Mouse (Mus musculus): ENCODE results near the gene Ccdc28b. TPM values are rescaled to one million over a fixed set of nuclear protein-coding genes. Genes with fewer than 3 reads are reported as not detected.

Gene Ccdc28b
- total RNA-seq, 2 experiments from 2014 or later: 53.6 to 55.5 TPM

DNA sequence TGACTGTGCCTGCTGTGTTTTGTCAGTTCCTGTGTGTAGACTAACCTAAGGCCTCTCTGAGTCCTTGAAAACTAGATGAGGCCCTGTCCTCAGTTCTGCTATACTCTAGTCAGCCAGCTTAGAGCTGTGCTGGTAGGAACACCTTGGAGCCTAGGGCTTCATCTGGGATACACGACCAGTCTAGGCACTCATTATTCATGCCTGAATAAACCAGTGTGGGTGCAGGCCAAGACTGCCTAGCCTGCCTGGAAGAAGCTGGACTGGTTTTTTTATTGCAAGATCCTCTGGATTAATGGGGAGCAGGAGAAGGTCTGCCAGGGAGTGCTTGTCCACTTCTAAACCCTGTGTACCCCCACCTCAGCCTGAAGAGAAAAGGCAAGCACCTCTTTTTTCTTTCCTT, 36.8 kb downstream of the Ccdc28b start:
- ATAC-seq (replicated peaks; ENCODE audit: poor library complexity): no peak

GRCm38 (mm10) chr4:129585773-129586172, 38.0 kb downstream of the Ccdc28b start:
- no peak for ATAC-seq (replicated peaks; ENCODE audit: poor library complexity)

GRCm38 (mm10) chr4:129584884-129585608, 38.7 kb downstream of the Ccdc28b start:
- peak; percentile 84 for ATAC-seq (replicated peaks; ENCODE audit: poor library complexity)

GRCm38 (mm10) chr4:129584370-129584769, 39.4 kb downstream of the Ccdc28b start:
- no peak for ATAC-seq (replicated peaks; ENCODE audit: poor library complexity)

- no peak for ATAC-seq (replicated peaks; ENCODE audit: poor library complexity)
These were observed 41.5 kb downstream of the Ccdc28b start for GRCm38 (mm10) chr4:129582251-129582650.

DNA sequence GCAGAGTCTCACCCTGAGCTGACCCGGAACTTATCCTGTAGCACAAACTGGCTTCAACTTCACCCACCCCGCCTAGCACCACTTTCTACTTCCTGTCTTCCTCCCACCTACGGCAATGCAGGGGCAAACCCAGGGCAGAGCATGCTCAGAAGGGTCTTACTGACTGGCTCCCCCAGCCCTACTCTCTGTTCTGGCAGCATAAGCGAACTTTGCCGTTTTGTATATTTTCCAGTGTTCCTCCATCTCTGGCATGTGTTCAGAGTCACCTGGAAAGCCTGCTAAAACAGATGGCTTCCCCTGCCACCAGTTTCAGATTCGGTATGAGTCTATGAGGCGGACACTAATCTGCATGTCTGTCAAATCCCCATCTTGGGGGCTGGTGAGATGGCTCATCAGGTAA, 43.4 kb downstream of the Ccdc28b start:
- no peak for ATAC-seq (replicated peaks; ENCODE audit: poor library complexity)

GRCm38 (mm10) chr4:129578466-129578865, 45.3 kb downstream of the Ccdc28b start, which contains the start of gene Fam167b:
Gene Fam167b (minus strand): TSS chr4:129578549.
- no peak for ATAC-seq (replicated peaks; ENCODE audit: poor library complexity)

DNA sequence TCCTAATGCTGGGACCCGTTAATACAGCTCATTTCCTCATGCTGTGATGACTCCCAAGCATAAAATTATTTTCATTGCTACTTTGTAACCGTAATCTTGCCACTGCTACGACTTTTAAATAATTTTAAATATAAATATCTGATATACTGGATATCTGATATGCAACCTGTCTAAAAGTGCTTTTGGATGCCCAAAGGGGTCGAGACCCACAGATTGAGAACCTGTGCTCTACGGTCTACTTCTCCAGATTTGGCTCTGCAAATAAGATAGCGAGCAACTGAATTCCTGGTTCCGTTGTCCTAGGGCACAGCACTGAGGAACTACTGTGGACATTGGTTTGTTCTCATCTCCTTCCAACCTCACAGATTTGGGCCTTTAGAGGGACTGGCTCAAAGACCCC, 46.1 kb downstream of the Ccdc28b start:
- no peak for ATAC-seq (replicated peaks; ENCODE audit: poor library complexity)

DNA sequence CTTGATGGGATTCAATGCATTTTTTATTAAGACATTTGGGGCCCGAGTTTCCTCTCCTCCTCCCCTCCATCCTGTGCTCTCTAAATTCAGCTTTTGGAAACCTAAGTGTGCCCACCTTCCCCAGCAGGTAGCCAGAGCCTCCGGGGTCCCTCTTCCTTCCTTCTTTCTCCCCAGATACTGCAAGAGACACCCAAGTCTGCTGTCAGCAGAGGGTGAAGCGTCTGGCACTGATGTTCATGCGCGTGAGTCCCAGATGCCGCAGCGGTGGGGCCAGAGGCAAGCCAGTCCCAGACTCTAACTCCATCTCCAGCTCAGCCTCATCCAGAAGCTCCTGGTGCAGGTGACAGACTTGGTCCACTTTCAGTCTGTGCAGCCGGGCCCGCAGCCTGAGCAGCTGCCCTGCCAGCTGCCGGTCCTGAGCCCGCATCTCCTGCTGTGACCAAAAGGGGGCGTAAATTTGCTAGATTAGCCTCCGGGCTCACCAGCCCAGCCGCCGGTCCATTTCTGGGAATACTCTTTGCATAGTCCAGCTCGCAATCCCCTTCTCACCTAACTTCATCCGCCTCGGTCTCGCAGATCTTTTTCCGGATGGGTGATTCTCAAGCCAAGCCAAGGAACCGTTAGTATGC, 46.8 kb downstream of the Ccdc28b start:
- ATAC-seq (replicated peaks; ENCODE audit: poor library complexity): peak; percentile 71

- peak; percentile 73 for ATAC-seq (replicated peaks; ENCODE audit: poor library complexity)
These were observed 48.4 kb downstream of the Ccdc28b start for GRCm38 (mm10) chr4:129575171-129575844.

GRCm38 (mm10) chr4:129573430-129573829, 50.3 kb downstream of the Ccdc28b start, which contains the start of gene Lck:
Gene Lck (minus strand): TSS chr4:129573641.
- no peak for ATAC-seq (replicated peaks; ENCODE audit: poor library complexity)

- no peak for ATAC-seq (replicated peaks; ENCODE audit: poor library complexity)
These were observed 50.7 kb downstream of the Ccdc28b start for GRCm38 (mm10) chr4:129573093-129573370.

GRCm38 (mm10) chr4:129572236-129573092, 51.3 kb downstream of the Ccdc28b start:
- ATAC-seq (replicated peaks; ENCODE audit: poor library complexity): no peak

DNA sequence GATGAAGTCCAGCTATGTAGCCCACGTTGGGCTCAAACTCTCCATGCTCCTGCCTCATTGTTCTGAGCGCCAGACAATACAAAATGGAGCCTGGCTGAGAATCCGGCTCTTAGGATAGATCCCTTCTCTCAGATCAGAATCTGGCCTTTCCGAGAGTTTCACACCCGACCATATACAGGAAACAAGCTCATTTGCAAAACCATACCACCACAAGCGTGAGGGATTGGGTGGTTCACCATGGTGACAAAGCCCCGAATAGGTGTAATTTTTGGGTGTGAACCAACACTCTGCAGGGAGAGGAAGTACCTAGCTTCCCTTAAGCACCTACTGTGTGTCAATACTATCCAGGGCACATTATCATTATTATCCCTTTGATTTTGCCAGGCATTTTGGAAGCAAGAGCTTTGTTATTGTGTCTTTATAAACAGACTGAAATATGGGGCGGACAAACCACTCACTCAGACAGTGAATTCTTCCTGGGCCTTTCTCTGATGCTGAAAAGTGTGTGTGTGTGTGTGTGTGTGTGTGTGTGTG, 52.1 kb downstream of the Ccdc28b start:
- no peak for ATAC-seq (replicated peaks; ENCODE audit: poor library complexity)

DNA sequence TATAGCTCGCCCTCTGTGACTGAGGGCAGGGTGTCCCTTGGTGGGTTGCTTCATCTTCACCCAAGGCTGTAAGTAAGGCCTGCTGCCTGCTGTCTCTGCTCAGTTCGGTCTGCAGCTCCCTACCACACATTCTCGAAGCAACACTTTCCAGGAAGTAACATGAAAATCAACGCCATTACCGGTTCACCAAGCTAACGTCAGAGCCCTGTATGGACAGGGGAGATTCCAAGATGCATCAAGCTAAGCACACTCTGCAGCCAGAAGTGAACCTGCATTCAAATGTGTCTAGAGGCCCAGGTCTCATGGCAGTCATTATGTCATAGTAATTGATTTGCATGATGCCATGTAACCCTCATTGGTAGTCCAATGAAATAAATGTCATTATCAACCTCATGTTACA, 53.7 kb downstream of the Ccdc28b start:
- no peak for ATAC-seq (replicated peaks; ENCODE audit: poor library complexity)

Other genes with a start within 250 kb of the Ccdc28b start
- 2.1 and 2.6 TPM in 2 replicates for gene Zbtb8a, start 245.8 kb downstream of the Ccdc28b start, total RNA-seq (2015)
- gene Zbtb8a, start 245.8 kb downstream of the Ccdc28b start, total RNA-seq (2017): 5.4 and 7.3 TPM in 2 replicates
- not detected in 2 replicates for gene Zbtb8b, start 183.1 kb downstream of the Ccdc28b start, total RNA-seq (2015)
- gene Zbtb8b, start 183.1 kb downstream of the Ccdc28b start, total RNA-seq (2017): not detected in 2 replicates
- 14.4 and 14.6 TPM in 2 replicates for gene Bsdc1, start 162.4 kb downstream of the Ccdc28b start, total RNA-seq (2015)
- gene Bsdc1, start 162.4 kb downstream of the Ccdc28b start, total RNA-seq (2017): 23.1 and 24.8 TPM in 2 replicates
- not detected in 2 replicates for gene Tssk3, start 132.9 kb downstream of the Ccdc28b start, total RNA-seq (2015)
- not detected in 2 replicates for gene Tssk3, start 132.9 kb downstream of the Ccdc28b start, total RNA-seq (2017)
- gene Fam229a, start 132.8 kb downstream of the Ccdc28b start, total RNA-seq (2015): not detected in 2 replicates
- gene Fam229a, start 132.8 kb downstream of the Ccdc28b start, total RNA-seq (2017): not detected in 2 replicates
- 56.8 and 62.3 TPM in 2 replicates for gene Marcksl1, start 110.4 kb downstream of the Ccdc28b start, total RNA-seq (2015)
- 37.5 and 43.9 TPM in 2 replicates for gene Marcksl1, start 110.4 kb downstream of the Ccdc28b start, total RNA-seq (2017)
- 114 and 119 TPM in 2 replicates for gene Hdac1, start 81.2 kb downstream of the Ccdc28b start, total RNA-seq (2015)
- gene Hdac1, start 81.2 kb downstream of the Ccdc28b start, total RNA-seq (2017): 58.5 and 79.7 TPM in 2 replicates
- gene Lck, start 50.3 kb downstream of the Ccdc28b start, total RNA-seq (2015): 1.2 and 2.7 TPM in 2 replicates
- 3.5 and 4.4 TPM in 2 replicates for gene Lck, start 50.3 kb downstream of the Ccdc28b start, total RNA-seq (2017)
- gene Fam167b, start 45.4 kb downstream of the Ccdc28b start, total RNA-seq (2015): not detected in 2 replicates
- not detected in 2 replicates for gene Fam167b, start 45.4 kb downstream of the Ccdc28b start, total RNA-seq (2017)
- gene Eif3i, start 23.3 kb downstream of the Ccdc28b start, total RNA-seq (2015): 405 and 434 TPM in 2 replicates
- 298 and 336 TPM in 2 replicates for gene Eif3i, start 23.3 kb downstream of the Ccdc28b start, total RNA-seq (2017)
- gene Tmem234, start 23.3 kb downstream of the Ccdc28b start, total RNA-seq (2015): 97.2 and 104 TPM in 2 replicates
- gene Tmem234, start 23.3 kb downstream of the Ccdc28b start, total RNA-seq (2017): 100 and 123 TPM in 2 replicates
- gene Dcdc2b, start 9.7 kb downstream of the Ccdc28b start, total RNA-seq (2015): 1.3 TPM in 1 of 2 replicates, not detected in the other
- 0.81 TPM in 1 of 2 replicates, not detected in the other for gene Dcdc2b, start 9.7 kb downstream of the Ccdc28b start, total RNA-seq (2017)
- 11.3 and 17.5 TPM in 2 replicates for gene Iqcc, start 4.8 kb downstream of the Ccdc28b start, total RNA-seq (2015)
- gene Iqcc, start 4.8 kb downstream of the Ccdc28b start, total RNA-seq (2017): 16.8 and 17.9 TPM in 2 replicates
- 29.9 and 34.6 TPM in 2 replicates for gene Txlna, start 17.1 kb upstream of the Ccdc28b start, total RNA-seq (2015)
- 115 and 143 TPM in 2 replicates for gene Txlna, start 17.1 kb upstream of the Ccdc28b start, total RNA-seq (2017)
- gene Kpna6, start 48.8 kb upstream of the Ccdc28b start, total RNA-seq (2015): 23.4 and 30.0 TPM in 2 replicates
- 20.4 and 20.9 TPM in 2 replicates for gene Kpna6, start 48.8 kb upstream of the Ccdc28b start, total RNA-seq (2017)
- gene Tmem39b, start 72.9 kb upstream of the Ccdc28b start, total RNA-seq (2015): 23.5 and 26.4 TPM in 2 replicates
- gene Tmem39b, start 72.9 kb upstream of the Ccdc28b start, total RNA-seq (2017): 3.0 and 7.3 TPM in 2 replicates
- gene Khdrbs1, start 118.4 kb upstream of the Ccdc28b start, total RNA-seq (2015): 104 and 118 TPM in 2 replicates
- 87.7 and 97.3 TPM in 2 replicates for gene Khdrbs1, start 118.4 kb upstream of the Ccdc28b start, total RNA-seq (2017)
- 310 and 335 TPM in 2 replicates for gene Ptp4a2, start 187.3 kb upstream of the Ccdc28b start, total RNA-seq (2015)
- gene Ptp4a2, start 187.3 kb upstream of the Ccdc28b start, total RNA-seq (2017): 303 and 393 TPM in 2 replicates